Mouse (Mus musculus) neural tube, embryonic 14.5 days (tissue): Measurements from ENCODE around the gene Tex38. TPM values are rescaled to one million over a fixed set of nuclear protein-coding genes. Genes with fewer than 3 reads are reported as not detected.

Experiments used
- ATAC-seq: fragments of 200-750 bp; cut with Nextera tagmentation; 2 replicates; pipeline ENCODE4 v1.8.0; 2017; ENCODE audit warnings: low read depth, mild to moderate bottlenecking, moderate TSS enrichment, moderate library complexity
- H3K27ac ChIP-seq: fragments of 300-500 bp; sonication (generic); 2 replicates; pipeline ENCODE4 v1.5.1; 2014; ENCODE audit warnings: low read depth, mild to moderate bottlenecking, control low read depth, low read length, moderate library complexity, mixed read lengths
- H3K27me3 ChIP-seq: fragments of 300-500 bp; sonication (generic); 2 replicates; pipeline ENCODE4 v1.6.1; 2014; ENCODE audit warnings: low read length; ENCODE audit not compliant: control insufficient read depth, insufficient read depth
- H3K36me3 ChIP-seq: fragments of 300-500 bp; sonication (generic); 2 replicates; pipeline ENCODE4 v1.6.1; 2014; ENCODE audit warnings: low read length, mixed read lengths; ENCODE audit not compliant: control insufficient read depth, insufficient read depth
- H3K4me1 ChIP-seq: fragments of 300-500 bp; sonication (generic); 2 replicates; pipeline ENCODE4 v1.6.1; 2014; ENCODE audit warnings: low read length; ENCODE audit not compliant: control insufficient read depth, insufficient read depth
- H3K4me2 ChIP-seq: fragments of 300-500 bp; sonication (generic); 2 replicates; pipeline ENCODE4 v1.6.1; 2014; ENCODE audit warnings: mild to moderate bottlenecking, low read depth, low read length, control low read depth
- H3K4me3 ChIP-seq: fragments of 300-500 bp; sonication (generic); 2 replicates; pipeline ENCODE4 v1.5.1; 2014; ENCODE audit warnings: low read depth, low read length, control low read depth, mixed read lengths
- H3K9ac ChIP-seq: fragments of 300-500 bp; sonication (generic); replicated peaks from 2 replicates; pipeline ENCODE4 v1.6.1; 2014; ENCODE audit warnings: low read depth, mild to moderate bottlenecking, control low read depth, low read length, mixed read lengths
- H3K9me3 ChIP-seq: fragments of 300-500 bp; sonication (generic); 2 replicates; pipeline ENCODE4 v1.6.1; 2016; ENCODE audit warnings: low read length; ENCODE audit not compliant: control insufficient read depth
- WGBS: fragments of 180-500 bp; shearing (Covaris S2); extraction: QIAGEN DNeasy Blood & Tissue Kit; methylation state at CpG from one replicate; pipeline ENCODE4 v1.1.7; 2014; 5-methylcytosine and 5-hydroxymethylcytosine counted together
- polyA plus RNA-seq: library from polyadenylated mRNA; unstranded; fragments of >200 nt; fragmentation: Nextera tagmentation; extraction: Ambion mirVana; gene quantifications from 2 replicates; pipeline ENCODE4 v1.2.1, GENCODE M21; 2014

Tex38 gene
- polyA plus RNA-seq: 0.54 TPM in 1 of 2 replicates, not detected in the other

GRCm38 (mm10) chr4:115780918-115781317 lies at the start of gene Tex38:
Gene Tex38, minus strand, starts transcription at chr4:115781018.
- Histone ChIP-seq H3K4me1 (peaks cover 6% of the 10 kb centered on the region; the same call in 1 of the 2 replicates), H3K4me3 (no peak within 1 kb of the TSS), H3K27me3 (no peaks in the 10 kb centered on the region), H3K27ac (no peak within 1 kb of the TSS), H3K4me2 (no peak within 1 kb of the TSS), H3K9me3 (no peaks in the 10 kb centered on the region), H3K9ac (no peak within 1 kb of the TSS), H3K36me3 (no peaks in the 10 kb centered on the region)
- no peak for ATAC-seq
- 89% methylated on average over 3 of the region's 3 CpGs for WGBS

GRCm38 (mm10) chr4:115830491-115830890 lies 49.7 kb upstream of the Tex38 start:
- H3K9me3 ChIP-seq: no peaks in the 10 kb centered on the region
- ATAC-seq: no peak
- 79% methylated on average over 5 of the region's 5 CpGs for WGBS
- H3K4me1 ChIP-seq: no peaks in the 10 kb centered on the region
- no peak overlapping the region for H3K4me3 ChIP-seq
- H3K27ac ChIP-seq: no peak overlapping the region
- H3K9ac ChIP-seq: no peak overlapping the region
- H3K36me3 ChIP-seq: no peaks in the 10 kb centered on the region
- H3K4me2 ChIP-seq: no peak overlapping the region
- no peaks in the 10 kb centered on the region for H3K27me3 ChIP-seq

GRCm38 (mm10) chr4:115828572-115828902 lies 47.7 kb upstream of the Tex38 start:
- Histone ChIP-seq H3K9me3 (no peaks in the 10 kb centered on the region), H3K36me3 (no peaks in the 10 kb centered on the region), H3K27me3 (no peaks in the 10 kb centered on the region), H3K27ac (no peak overlapping the region), H3K4me2 (peak overlapping the region; percentile 78), H3K4me1 (no peaks in the 10 kb centered on the region), H3K4me3 (peak overlapping the region; percentile 79), H3K9ac (peak overlapping the region; percentile 80)
- ATAC-seq: peak; percentile 26; the same call in 1 of the 2 replicates
- 6% methylated on average over 8 of the region's 8 CpGs for WGBS

GRCm38 (mm10) chr4:115827888-115828571 lies 47.2 kb upstream of the Tex38 start, which contains the start of gene Mob3c:
Gene Mob3c, plus strand, starts transcription at chr4:115828092.
- Histone ChIP-seq H3K4me3 (peak within 1 kb of the TSS; percentile 79), H3K9ac (peak within 1 kb of the TSS; percentile 80), H3K27ac (peak within 1 kb of the TSS; percentile 69), H3K36me3 (no peaks in the 10 kb centered on the region), H3K4me2 (peak within 1 kb of the TSS; percentile 78), H3K27me3 (no peaks in the 10 kb centered on the region), H3K9me3 (no peaks in the 10 kb centered on the region), H3K4me1 (no peaks in the 10 kb centered on the region)
- 1% methylated on average over 43 of the region's 57 CpGs for WGBS
- ATAC-seq: peak; percentile 88

- H3K9ac ChIP-seq: peak overlapping the region; percentile 80
- no peak overlapping the region for H3K27ac ChIP-seq
- no peaks in the 10 kb centered on the region for H3K27me3 ChIP-seq
- 7% methylated on average over 4 of the region's 4 CpGs for WGBS
- ATAC-seq: peak; percentile 26; the same call in 1 of the 2 replicates
- H3K9me3 ChIP-seq: no peaks in the 10 kb centered on the region
- H3K4me3 ChIP-seq: peak overlapping the region; percentile 79
- H3K4me2 ChIP-seq: peak overlapping the region; percentile 78
- H3K36me3 ChIP-seq: no peaks in the 10 kb centered on the region
- no peaks in the 10 kb centered on the region for H3K4me1 ChIP-seq
These were observed 46.7 kb upstream of the Tex38 start for GRCm38 (mm10) chr4:115827535-115827887.

GRCm38 (mm10) chr4:115827066-115827465 lies 46.2 kb upstream of the Tex38 start:
- no peaks in the 10 kb centered on the region for H3K9me3 ChIP-seq
- H3K27ac ChIP-seq: no peak overlapping the region
- H3K36me3 ChIP-seq: no peaks in the 10 kb centered on the region
- H3K4me2 ChIP-seq: no peak overlapping the region; the same call in 1 of the 2 replicates
- H3K27me3 ChIP-seq: no peaks in the 10 kb centered on the region
- 72% methylated on average over 3 of the region's 3 CpGs for WGBS
- ATAC-seq: no peak
- H3K9ac ChIP-seq: no peak overlapping the region
- H3K4me3 ChIP-seq: no peak overlapping the region
- no peaks in the 10 kb centered on the region for H3K4me1 ChIP-seq

- H3K27me3 ChIP-seq: no peaks in the 10 kb centered on the region
- H3K4me3 ChIP-seq: no peak overlapping the region
- H3K4me2 ChIP-seq: no peak overlapping the region
- H3K27ac ChIP-seq: no peak overlapping the region
- H3K9ac ChIP-seq: no peak overlapping the region
- no peaks in the 10 kb centered on the region for H3K4me1 ChIP-seq
- H3K9me3 ChIP-seq: no peaks in the 10 kb centered on the region
- ATAC-seq: no peak
- 84% methylated on average over 2 of the region's 2 CpGs for WGBS
- H3K36me3 ChIP-seq: no peaks in the 10 kb centered on the region
These were observed 44.5 kb upstream of the Tex38 start for GRCm38 (mm10) chr4:115825271-115825670.

- 75% methylated on average over 2 of the region's 2 CpGs for WGBS
- no peak overlapping the region for H3K4me2 ChIP-seq
- H3K9me3 ChIP-seq: no peaks in the 10 kb centered on the region
- no peaks in the 10 kb centered on the region for H3K36me3 ChIP-seq
- H3K27me3 ChIP-seq: no peaks in the 10 kb centered on the region
- no peak overlapping the region for H3K9ac ChIP-seq
- no peak for ATAC-seq
- H3K4me3 ChIP-seq: no peak overlapping the region
- no peak overlapping the region for H3K27ac ChIP-seq
- no peaks in the 10 kb centered on the region for H3K4me1 ChIP-seq
These were observed 43.4 kb upstream of the Tex38 start for GRCm38 (mm10) chr4:115824178-115824577.

GRCm38 (mm10) chr4:115821928-115822327 lies 41.1 kb upstream of the Tex38 start:
- H3K9me3 ChIP-seq: no peaks in the 10 kb centered on the region
- no peaks in the 10 kb centered on the region for H3K27me3 ChIP-seq
- H3K36me3 ChIP-seq: no peaks in the 10 kb centered on the region
- H3K9ac ChIP-seq: no peak overlapping the region
- no peak overlapping the region for H3K4me2 ChIP-seq
- 77% methylated on average over 3 of the region's 3 CpGs for WGBS
- no peak overlapping the region for H3K4me3 ChIP-seq
- no peaks in the 10 kb centered on the region for H3K4me1 ChIP-seq
- H3K27ac ChIP-seq: no peak overlapping the region
- ATAC-seq: no peak
